Mouse (Mus musculus) CH12.LX (cell line): ENCODE data around the gene Rtn2. TPM values are rescaled to one million over a fixed set of nuclear protein-coding genes. Genes with fewer than 3 reads are reported as not detected.

Experiments used
- DNase-seq: peaks from one replicate; pipeline ENCODE4 v3.0.0-alpha.2; 2013; ENCODE audit errors: extremely low read depth
- H3K27ac ChIP-seq: 2 replicates; pipeline ENCODE4 v1.5.1; 2012; ENCODE audit warnings: low read depth, mild to moderate bottlenecking, control low read depth, moderate library complexity; ENCODE audit not compliant: insufficient read depth
- H3K27me3 ChIP-seq: replicated peaks from 2 replicates; pipeline ENCODE3; 2012; ENCODE audit warnings: inconsistent platforms
- H3K36me3 ChIP-seq, 2 experiments: replicated peaks in 1 of 2; 2 replicates each; pipeline versions ENCODE3 to v1.6.1; 2012; ENCODE audit warnings: inconsistent platforms in 1 of 2, low read length in 1 of 2, mild to moderate bottlenecking in 1 of 2, mixed read lengths in 1 of 2, moderate library complexity in 1 of 2; ENCODE audit not compliant: control insufficient read depth in 1 of 2, insufficient read depth in 1 of 2
- H3K4me1 ChIP-seq, 2 experiments: 2 replicates each; pipeline ENCODE4 v1.6.1; 2012; ENCODE audit warnings: inconsistent platforms in 1 of 2, moderate library complexity in 1 of 2; ENCODE audit not compliant: insufficient read depth in 2 of 2, control insufficient read depth in 1 of 2
- H3K4me2 ChIP-seq: 2 replicates; pipeline ENCODE4 v1.6.1; 2012; ENCODE audit warnings: low read depth, mild to moderate bottlenecking, control low read depth; ENCODE audit not compliant: poor library complexity, insufficient read depth, severe bottlenecking
- H3K4me3 ChIP-seq, 3 experiments: fragments of 150-350 bp in 1 of 3; sonication (generic) in 1 of 3; replicated peaks in 1 of 3; 2 replicates each; pipeline versions ENCODE3 to v1.5.1; 2011 to 2012; ENCODE audit warnings: low read depth in 2 of 3, low read length in 2 of 3, mild to moderate bottlenecking in 2 of 3, moderate library complexity in 2 of 3, control low read depth in 1 of 3, improper control_type of control experiment in 1 of 3, inconsistent platforms in 1 of 3, mixed read lengths in 1 of 3; ENCODE audit not compliant: poor library complexity in 1 of 3
- H3K79me2 ChIP-seq: replicated peaks from 2 replicates; pipeline ENCODE4 v1.6.1; 2012; ENCODE audit warnings: mild to moderate bottlenecking, moderate library complexity; ENCODE audit not compliant: control insufficient read depth, poor library complexity, insufficient read depth, severe bottlenecking; ENCODE audit errors: extremely low read depth
- H3K9ac ChIP-seq: 2 replicates; pipeline ENCODE4 v1.6.1; 2012; ENCODE audit warnings: low read depth, mild to moderate bottlenecking, control low read depth, moderate library complexity; ENCODE audit not compliant: insufficient read depth
- H3K9me3 ChIP-seq: replicated peaks from 2 replicates; pipeline ENCODE3; 2012; ENCODE audit warnings: low read length, inconsistent platforms, mixed read lengths
- BHLHE40 ChIP-seq: IDR thresholded peaks from 2 replicates; pipeline ENCODE4 v1.6.1; 2011; ENCODE audit warnings: mild to moderate bottlenecking, low read depth, low read length, improper control_type of control experiment
- CHD1 ChIP-seq: IDR thresholded peaks from 2 replicates; pipeline ENCODE4 v1.6.1; 2012; ENCODE audit warnings: low read depth, low read length, improper control_type of control experiment, inconsistent platforms
- CHD2 ChIP-seq: IDR thresholded peaks from 2 replicates; pipeline ENCODE4 v1.6.1; 2011; ENCODE audit warnings: low read length, improper control_type of control experiment
- CTCF ChIP-seq, 2 experiments: IDR thresholded peaks in 1 of 2; conservative IDR thresholded peaks in 1 of 2; 2 replicates each; pipeline ENCODE4 v1.5.1; 2011 to 2012; ENCODE audit warnings: low read depth in 2 of 2, low read length in 2 of 2, improper control_type of control experiment in 1 of 2, inconsistent platforms in 1 of 2, mild to moderate bottlenecking in 1 of 2, moderate library complexity in 1 of 2
- ELF1 ChIP-seq: IDR thresholded peaks from 2 replicates; pipeline ENCODE4 v1.6.1; 2014; ENCODE audit warnings: low read depth, mild to moderate bottlenecking, inconsistent platforms, low read length, improper control_type of control experiment
- EP300 ChIP-seq: IDR thresholded peaks from 2 replicates; pipeline ENCODE4 v1.6.1; 2011; ENCODE audit warnings: low read length, improper control_type of control experiment
- ETS1 ChIP-seq: conservative IDR thresholded peaks from 2 replicates; pipeline ENCODE4 v1.6.1; 2012; ENCODE audit warnings: low read depth, mild to moderate bottlenecking, inconsistent platforms, low read length, improper control_type of control experiment, moderate library complexity
- HCFC1 ChIP-seq: IDR thresholded peaks from 2 replicates; pipeline ENCODE4 v1.6.1; 2012; ENCODE audit warnings: low read depth, mild to moderate bottlenecking, inconsistent platforms, low read length, improper control_type of control experiment
- IRF4 ChIP-seq: IDR thresholded peaks from 2 replicates; pipeline ENCODE4 v1.6.1; 2014; ENCODE audit warnings: low read depth, mild to moderate bottlenecking, inconsistent platforms, low read length, improper control_type of control experiment
- KAT2A ChIP-seq: IDR thresholded peaks from 2 replicates; pipeline ENCODE4 v1.6.1; 2012; ENCODE audit warnings: low read length, improper control_type of control experiment, inconsistent platforms; ENCODE audit not compliant: insufficient replicate concordance
- MAX ChIP-seq: IDR thresholded peaks from 2 replicates; pipeline ENCODE4 v1.6.1; 2011; ENCODE audit warnings: low read length, improper control_type of control experiment
- MAZ ChIP-seq: IDR thresholded peaks from 2 replicates; pipeline ENCODE4 v1.6.1; 2012; ENCODE audit warnings: low read depth, mild to moderate bottlenecking, inconsistent platforms, low read length, improper control_type of control experiment, moderate library complexity
- MEF2A ChIP-seq: IDR thresholded peaks from 2 replicates; pipeline ENCODE4 v1.6.1; 2014; ENCODE audit warnings: low read depth, mild to moderate bottlenecking, inconsistent platforms, low read length, improper control_type of control experiment, borderline replicate concordance
- MYC ChIP-seq: IDR thresholded peaks from 2 replicates; pipeline ENCODE4 v1.6.1; 2011; ENCODE audit warnings: low read depth, mild to moderate bottlenecking, improper control_type of control experiment, low read length
- NELFE ChIP-seq: IDR thresholded peaks from 2 replicates; pipeline ENCODE4 v1.6.1; 2011; ENCODE audit warnings: low read depth, low read length, improper control_type of control experiment
- PAX5 ChIP-seq: IDR thresholded peaks from 2 replicates; pipeline ENCODE4 v1.6.1; 2012; ENCODE audit warnings: low read length, inconsistent platforms, mixed read lengths
- POLR2A ChIP-seq: IDR thresholded peaks from 2 replicates; pipeline ENCODE4 v1.6.1; 2011; ENCODE audit warnings: low read depth, mild to moderate bottlenecking, improper control_type of control experiment, low read length
- SIN3A ChIP-seq: IDR thresholded peaks from 2 replicates; pipeline ENCODE4 v1.6.1; 2012; ENCODE audit warnings: low read length, improper control_type of control experiment, inconsistent platforms
- SMC3 ChIP-seq: IDR thresholded peaks from 2 replicates; pipeline ENCODE4 v1.6.1; 2011; ENCODE audit warnings: low read depth, low read length, improper control_type of control experiment
- TBP ChIP-seq: conservative IDR thresholded peaks from 2 replicates; pipeline ENCODE4 v1.6.1; 2011; ENCODE audit warnings: low read depth, low read length, improper control_type of control experiment
- TCF12 ChIP-seq: IDR thresholded peaks from 2 replicates; pipeline ENCODE4 v1.6.1; 2014; ENCODE audit warnings: low read depth, mild to moderate bottlenecking, inconsistent platforms, low read length, improper control_type of control experiment
- UBTF ChIP-seq: IDR thresholded peaks from 2 replicates; pipeline ENCODE4 v1.6.1; 2012; ENCODE audit warnings: low read depth, mild to moderate bottlenecking, inconsistent platforms, low read length, improper control_type of control experiment, moderate library complexity
- USF2 ChIP-seq: conservative IDR thresholded peaks from 2 replicates; pipeline ENCODE4 v1.6.1; 2011; ENCODE audit warnings: low read depth, low read length, improper control_type of control experiment
- ZC3H11A ChIP-seq: IDR thresholded peaks from 2 replicates; pipeline ENCODE4 v1.6.1; 2012; ENCODE audit warnings: low read depth, mild to moderate bottlenecking, inconsistent platforms, low read length, improper control_type of control experiment
- ZMIZ1 ChIP-seq: IDR thresholded peaks from 2 replicates; pipeline ENCODE4 v1.6.1; 2012; ENCODE audit warnings: low read depth, mild to moderate bottlenecking, inconsistent platforms, low read length, improper control_type of control experiment
- ZNF384 ChIP-seq: IDR thresholded peaks from 2 replicates; pipeline ENCODE4 v1.6.1; 2012; ENCODE audit warnings: low read depth, low read length, improper control_type of control experiment, inconsistent platforms
- dilution Hi-C: fragments of 300-500 bp; cut with MboI; formaldehyde crosslinking; loops from 2 replicates; pipeline ENCODE4 v1.14.3; 2020; ENCODE audit warnings: low sequenced_read_pairs; ENCODE audit not compliant: extremely low pct_unique_long_range_greater_than_20kb, extremely low pct_ligation_motif_present
- in situ Hi-C: fragments of 300-500 bp; cut with MboI; formaldehyde crosslinking; loops from 3 replicates; pipeline ENCODE4 v1.14.3; 2019; ENCODE audit warnings: low sequenced_read_pairs, low pct_ligation_motif_present, low pct_unique_long_range_greater_than_20kb, mixed read lengths
- polyA plus RNA-seq: library from polyadenylated mRNA; unstranded; fragments of >175 nt; gene quantifications from 2 replicates; pipeline ENCODE4 v1.2.1, GENCODE M21; 2012; ENCODE audit warnings: low read depth; ENCODE audit not compliant: insufficient read length
- total RNA-seq, 2 experiments: library from RNA; depleted of rRNA; stranded (reverse); fragments of 300-350 nt in 1 of 2; fragments of >200 nt in 1 of 2; gene quantifications; 2 replicates each; pipeline ENCODE4 v1.2.3; 2012 to 2014

Gene Rtn2
- total and polyA plus RNA-seq, 3 experiments = 0.56 to 0.76 (median 0.72) TPM

GRCm38 (mm10) chr7:19268993-19269681 lies 13.3 kb upstream of the Rtn2 start (continued):
- TF ChIP-seq ZC3H11A (no peak), MEF2A (peak; percentile 45; the same call in 1 of the 2 replicates)

DNA sequence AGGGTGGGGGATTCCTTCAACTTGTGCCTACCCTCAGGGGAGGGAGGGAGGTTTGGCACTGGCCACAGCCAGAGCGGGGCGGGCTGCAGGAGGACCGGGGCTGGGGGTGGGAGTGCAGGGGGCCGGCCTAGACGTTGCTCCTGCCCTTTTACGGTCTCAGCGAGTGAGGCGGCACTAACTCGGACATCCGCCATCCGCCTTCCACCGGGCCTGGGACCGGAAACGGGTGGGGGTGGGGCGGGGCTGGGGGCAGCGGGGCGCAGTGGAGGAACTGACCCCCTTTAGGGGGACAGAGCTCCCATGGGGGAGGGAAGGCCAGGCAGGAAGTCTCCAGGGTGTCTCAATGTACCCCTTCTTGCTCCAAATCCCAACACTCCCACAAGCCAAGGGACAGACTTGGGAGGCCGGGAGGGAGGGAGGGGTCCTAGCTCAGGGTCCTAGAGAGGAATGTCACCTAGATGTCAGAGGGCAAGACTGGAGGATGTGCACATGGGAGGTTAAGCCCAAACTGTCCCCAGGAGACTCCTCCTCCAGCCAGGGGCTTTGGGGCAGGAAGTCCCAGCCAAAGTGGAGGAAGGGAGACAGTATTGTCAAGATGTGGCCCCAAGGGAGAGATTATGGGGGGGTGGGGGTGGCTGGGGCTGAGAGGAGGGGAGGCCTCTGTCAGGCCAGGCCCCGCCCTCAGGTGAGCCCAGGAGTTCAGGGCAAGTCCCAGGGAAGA lies 12.5 kb upstream of the Rtn2 start:
- in situ Hi-C loops (loop anchor here (5.0 kb wide), 1 partner anchor 38 kb away; no protein-coding TSS in a partner anchor), dilution Hi-C loops (no loop called here)
- Histone ChIP-seq H3K27ac (peak overlapping the region; percentile 89), H3K9me3 (no peaks in the 10 kb centered on the region), H3K4me2 (peak overlapping the region; percentile 59), H3K79me2 (peaks cover 56% of the 10 kb centered on the region), H3K9ac (peak overlapping the region; percentile 91), H3K4me1 (peaks cover 24 to 49% of the 10 kb centered on the region in 2 experiments), H3K4me3 (peak overlapping the region; percentile 71 to 95 (median 94)), H3K27me3 (no peaks in the 10 kb centered on the region), H3K36me3 (peaks cover 16 to 20% of the 10 kb centered on the region in 2 experiments)
- peak; percentile 92 for DNase-seq
- TF ChIP-seq TCF12 (peak; percentile 6; the same call in 1 of the 2 replicates), TBP (peak; percentile 51; the same call in 1 of the 2 replicates), EP300 (no peak), MAX (peak; percentile 35; the same call in 1 of the 2 replicates), PAX5 (no peak), ETS1 (peak; percentile 24), MAZ (peak; percentile 97), BHLHE40 (peak; percentile 29; the same call in 1 of the 2 replicates), SMC3 (no peak), CHD2 (peak; percentile 77), USF2 (no peak), ZNF384 (no peak), HCFC1 (peak; percentile 38), ZMIZ1 (0 out of 2 replicates have a peak, but pooled peaks have one; percentile 15), SIN3A (peak; percentile 73), KAT2A (0 out of 2 replicates have a peak, but pooled peaks have one; percentile 34), IRF4 (0 out of 2 replicates have a peak, but pooled peaks have one; percentile 6), POLR2A (peak; percentile 37; the same call in 1 of the 2 replicates), CHD1 (no peak; the same call in 1 of the 2 replicates), NELFE (0 out of 2 replicates have a peak, but pooled peaks have one; percentile 14), ELF1 (peak; percentile 54; the same call in 1 of the 2 replicates), UBTF (no peak), CTCF (conservative IDR thresholded peaks at IDR 0.05 in 1 of 2, IDR thresholded peaks at IDR 0.05 in 1 of 2; ENCODE audit: low read depth in 2 of 2, low read length in 2 of 2) (no peak), MYC (peak; percentile 71; the same call in 1 of the 2 replicates)
